8 mouse cellular contexts compared by ENCODE assay signal in genomic region chr3:81036151-81036553, GRCm38 (mm10). TPM values are rescaled to one million over a fixed set of nuclear protein-coding genes. Genes with fewer than 3 reads are reported as not detected.
DNase-seq lines count a peak whose midpoint lies in the region; ATAC-seq lines count a peak whose summit lies in the region.

Pdgfc (plus strand) TSS chr3:81036416.

- H3K27ac ChIP-seq in lung, embryonic 15.5 days = peak within 1 kb of the TSS; percentile 90
- H3K27ac ChIP-seq in embryonic facial prominence, embryonic 13.5 days = peak within 1 kb of the TSS; percentile 93
- H3K27ac ChIP-seq in intestine, embryonic 14.5 days (ENCODE audit: low read depth) = peak within 1 kb of the TSS; percentile 88
- no peak within 1 kb of the TSS for H3K27ac ChIP-seq in neural tube, embryonic 12.5 days

- no peaks in the 10 kb centered on the region for H3K9me3 ChIP-seq in lung, embryonic 15.5 days
- H3K9me3 ChIP-seq in embryonic facial prominence, embryonic 13.5 days = no peaks in the 10 kb centered on the region
- no peaks in the 10 kb centered on the region for H3K9me3 ChIP-seq in intestine, embryonic 14.5 days (ENCODE audit: control insufficient read depth, low read length)
- no peaks in the 10 kb centered on the region for H3K9me3 ChIP-seq in neural tube, embryonic 12.5 days

- H3K27me3 ChIP-seq in lung, embryonic 15.5 days = no peaks in the 10 kb centered on the region
- no peaks in the 10 kb centered on the region for H3K27me3 ChIP-seq in embryonic facial prominence, embryonic 13.5 days
- no peaks in the 10 kb centered on the region for H3K27me3 ChIP-seq in intestine, embryonic 14.5 days (replicated peaks; ENCODE audit: control insufficient read depth, insufficient read depth, low read length)
- H3K27me3 ChIP-seq in neural tube, embryonic 12.5 days (replicated peaks) = no peaks in the 10 kb centered on the region

- WGBS in lung, embryonic 15.5 days = 4% methylated on average over 15 of the region's 17 CpGs
- WGBS in embryonic facial prominence, embryonic 13.5 days = 1% methylated on average over 12 of the region's 17 CpGs
- WGBS in intestine, embryonic 14.5 days = under 1% methylated on average over 16 of the region's 17 CpGs
- 3% methylated on average over 14 of the region's 17 CpGs for WGBS in neural tube, embryonic 12.5 days

- peak within 1 kb of the TSS; percentile 90 for H3K4me2 ChIP-seq in lung, embryonic 15.5 days
- H3K4me2 ChIP-seq in embryonic facial prominence, embryonic 13.5 days = peak within 1 kb of the TSS; percentile 85
- peak within 1 kb of the TSS; percentile 83 for H3K4me2 ChIP-seq in intestine, embryonic 14.5 days (ENCODE audit: low read length)
- peak within 1 kb of the TSS; percentile 87 for H3K4me2 ChIP-seq in neural tube, embryonic 12.5 days (replicated peaks)

- no peak; the same call in 1 of the 2 replicates for ATAC-seq in lung, embryonic 15.5 days (ENCODE audit: borderline replicate concordance, extremely low read depth, low FRiP score, low TSS enrichment)
- ATAC-seq in embryonic facial prominence, embryonic 13.5 days (ENCODE audit: insufficient number of reproducible peaks, insufficient read depth, low FRiP score, low TSS enrichment, low read depth) = peak; percentile 74
- peak; percentile 67; the same call in 1 of the 2 replicates for ATAC-seq in intestine, embryonic 14.5 days (replicated peaks; ENCODE audit: low FRiP score, low TSS enrichment, low read depth)
- no peak; the same call in none of the 2 replicates for ATAC-seq in neural tube, embryonic 12.5 days (ENCODE audit: low FRiP score, low read depth)

- no peaks in the 10 kb centered on the region for H3K36me3 ChIP-seq in lung, embryonic 15.5 days
- no peaks in the 10 kb centered on the region for H3K36me3 ChIP-seq in embryonic facial prominence, embryonic 13.5 days
- no peaks in the 10 kb centered on the region for H3K36me3 ChIP-seq in intestine, embryonic 14.5 days (ENCODE audit: control insufficient read depth, insufficient read depth, low read length)
- no peaks in the 10 kb centered on the region for H3K36me3 ChIP-seq in neural tube, embryonic 12.5 days

- 0 out of 2 replicates have a peak, but pooled peaks cover 16% of the 10 kb centered on the region for H3K4me1 ChIP-seq in lung, embryonic 15.5 days
- H3K4me1 ChIP-seq in embryonic facial prominence, embryonic 13.5 days = peaks cover 25% of the 10 kb centered on the region
- no peaks in the 10 kb centered on the region; the same call in 1 of the 2 replicates for H3K4me1 ChIP-seq in intestine, embryonic 14.5 days (replicated peaks; ENCODE audit: control insufficient read depth, insufficient read depth, low read length)
- H3K4me1 ChIP-seq in neural tube, embryonic 12.5 days = peaks cover 7% of the 10 kb centered on the region; the same call in 1 of the 2 replicates

- peak within 1 kb of the TSS; percentile 71 for H3K9ac ChIP-seq in lung, embryonic 15.5 days
- H3K9ac ChIP-seq in embryonic facial prominence, embryonic 13.5 days = peak within 1 kb of the TSS; percentile 88
- H3K9ac ChIP-seq in intestine, embryonic 14.5 days (ENCODE audit: low read length) = peak within 1 kb of the TSS; percentile 78
- peak within 1 kb of the TSS; percentile 70 for H3K9ac ChIP-seq in neural tube, embryonic 12.5 days

- no peak for DNase-seq in lung, postnatal 14 days
- DNase-seq in intestine, embryonic 14.5 days (ENCODE audit: low spot score) = peak; percentile 66
- no peak for DNase-seq in urinary bladder, postnatal 4 days (ENCODE audit: low spot score in 2 of 2)
- DNase-seq in frontal cortex, postnatal 14 days (ENCODE audit: low spot score in 2 of 2) = no peak
- DNase-seq in lung, postnatal 25 days (ENCODE audit: low spot score) = no peak

- peak within 1 kb of the TSS; percentile 70 for H3K4me3 ChIP-seq in lung, embryonic 15.5 days
- H3K4me3 ChIP-seq in embryonic facial prominence, embryonic 13.5 days = peak within 1 kb of the TSS; percentile 77
- peak within 1 kb of the TSS; percentile 78 for H3K4me3 ChIP-seq in intestine, embryonic 14.5 days (ENCODE audit: low read depth, low read length)
- H3K4me3 ChIP-seq in neural tube, embryonic 12.5 days = peak within 1 kb of the TSS; percentile 72

RNA-seq across cellular contexts. Expression of gene Pdgfc, which starts in this region (rescaled TPM):
- polyA plus RNA-seq in lung, embryonic 15.5 days (2015; fragmentation: Nextera tagmentation; extraction: Ambion mirVana) = 12.8 and 14.4 TPM in 2 replicates
- 36.0 and 39.1 TPM in 2 replicates for polyA plus RNA-seq in embryonic facial prominence, embryonic 13.5 days (2015; fragmentation: Nextera tagmentation; extraction: Ambion mirVana)
- polyA plus RNA-seq in intestine, embryonic 14.5 days (2014; fragmentation: Nextera tagmentation; extraction: Ambion mirVana) = 22.8 and 25.9 TPM in 2 replicates
- polyA plus RNA-seq in neural tube, embryonic 12.5 days (2016; fragmentation: Nextera tagmentation; extraction: Ambion mirVana) = 10.4 and 10.5 TPM in 2 replicates

Comparison
In these comparisons a context has a peak if more than half of its experiments do, and no peak if none do; other contexts are left out.
1. ATAC-seq: peak in embryonic facial prominence, embryonic 13.5 days (single experiment) and intestine, embryonic 14.5 days (single experiment); none in lung, embryonic 15.5 days (single experiment) and neural tube, embryonic 12.5 days (single experiment).
2. Peak in every context shown above with its lines, with median percentiles within 50 percentile points of each other: H3K4me2 ChIP-seq, H3K4me3 ChIP-seq and H3K9ac ChIP-seq.